Mouse (Mus musculus) embryonic fibroblast, embryonic 13.5 days (primary cell): ENCODE results near the gene Mmp19.

Source experiments
- CTCF ChIP-seq: IDR thresholded peaks from 2 replicates; pipeline ENCODE4 v1.5.1; 2011; ENCODE audit warnings: mild to moderate bottlenecking, control low read depth, low read length, moderate library complexity, borderline replicate concordance; ENCODE audit not compliant: insufficient read depth
- POLR2A ChIP-seq: IDR thresholded peaks from 2 replicates; pipeline ENCODE4 v1.6.1; 2011; ENCODE audit warnings: low read depth, mild to moderate bottlenecking, control low read depth, low read length, moderate library complexity

DNA sequence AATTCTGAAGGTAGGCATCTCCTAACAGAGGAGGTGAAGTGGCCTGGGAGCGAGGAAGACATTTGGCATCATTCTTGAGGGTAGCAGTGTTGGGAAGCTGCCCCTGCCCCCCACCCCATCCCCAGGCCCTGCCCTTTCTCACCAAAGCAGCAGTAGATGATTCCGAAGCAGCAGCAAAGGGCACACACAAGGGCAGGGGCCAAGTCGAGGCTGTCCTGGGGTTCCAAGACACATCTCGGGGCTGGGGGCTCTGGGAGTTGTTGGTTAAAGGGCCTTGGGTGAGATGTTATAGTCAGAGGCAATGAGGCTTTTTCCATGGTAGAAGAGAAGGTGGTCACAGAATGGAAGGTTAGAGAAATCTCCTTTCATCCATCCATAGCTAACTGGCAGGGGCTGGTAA, 12.2 kb downstream of the Mmp19 start:
- TF ChIP-seq CTCF (no peak), POLR2A (no peak)
